12 mouse cellular contexts compared by ENCODE assay signal in genomic region chr4:142617676-142618075, GRCm38 (mm10).
DNase-seq lines count a peak whose midpoint lies in the region; ATAC-seq and TF ChIP-seq lines count a peak whose summit lies in the region.
"Had no signal": no experiment of that assay in that cellular context is flagged by ENCODE, and none has a peak within 500 bp of the region (broad histone marks: within the 10 kb centered on the region; RNA-seq: fewer than 3 reads in every experiment).

No protein-coding gene starts in this region.

- no peaks in the 10 kb centered on the region for H3K27me3 ChIP-seq in liver, embryonic 14.5 days (ENCODE audit: control insufficient read depth, insufficient read depth, low read length)
- H3K27me3 ChIP-seq in liver, embryonic 11.5 days (replicated peaks; ENCODE audit: control insufficient read depth, insufficient read depth, low read length), result no peaks in the 10 kb centered on the region
- H3K27me3 ChIP-seq: embryonic facial prominence, embryonic 13.5 days; heart, embryonic 15.5 days; liver, embryonic 13.5 days had no signal

- ATAC-seq in liver, embryonic 14.5 days (ENCODE audit: insufficient read depth), result no peak
- no peak for ATAC-seq in liver, embryonic 11.5 days (replicated peaks; ENCODE audit: low FRiP score)

- H3K9ac ChIP-seq in liver, embryonic 14.5 days (replicated peaks), result no peak overlapping the region
- no peak overlapping the region for H3K9ac ChIP-seq in liver, embryonic 11.5 days (ENCODE audit: low read depth, low read length)
- H3K9ac ChIP-seq: embryonic facial prominence, embryonic 13.5 days; heart, embryonic 15.5 days; liver, embryonic 13.5 days had no signal

- no peaks in the 10 kb centered on the region for H3K36me3 ChIP-seq in liver, embryonic 14.5 days (replicated peaks; ENCODE audit: control insufficient read depth, insufficient read depth, low read depth)
- H3K36me3 ChIP-seq in liver, embryonic 11.5 days (ENCODE audit: control insufficient read depth, insufficient read depth, low read length), result no peaks in the 10 kb centered on the region
- H3K36me3 ChIP-seq: embryonic facial prominence, embryonic 13.5 days; heart, embryonic 15.5 days; liver, embryonic 13.5 days had no signal

- no peaks in the 10 kb centered on the region for H3K4me1 ChIP-seq in liver, embryonic 14.5 days (replicated peaks; ENCODE audit: control insufficient read depth in 2 of 2, insufficient read depth in 2 of 2, low read length in 1 of 2)
- H3K4me1 ChIP-seq in liver, embryonic 11.5 days (replicated peaks; ENCODE audit: control insufficient read depth, insufficient read depth, low read length), result no peaks in the 10 kb centered on the region
- H3K4me1 ChIP-seq: heart, embryonic 15.5 days; liver, embryonic 13.5 days had no signal

- H3K9me3 ChIP-seq in liver, embryonic 14.5 days (ENCODE audit: control insufficient read depth, low read length), result no peaks in the 10 kb centered on the region; the same call in 1 of the 2 replicates
- H3K9me3 ChIP-seq in liver, embryonic 11.5 days (ENCODE audit: control insufficient read depth, low read length), result 0 out of 2 replicates have a peak, but pooled peaks cover 2% of the 10 kb centered on the region
- H3K9me3 ChIP-seq: embryonic facial prominence, embryonic 13.5 days; heart, embryonic 15.5 days had no signal

- no peak overlapping the region for H3K4me2 ChIP-seq in liver, embryonic 14.5 days (ENCODE audit: low read depth)
- H3K4me2 ChIP-seq in liver, embryonic 11.5 days, result no peak overlapping the region
- H3K4me2 ChIP-seq: embryonic facial prominence, embryonic 13.5 days; heart, embryonic 15.5 days; liver, embryonic 13.5 days had no signal

- H3K4me3 ChIP-seq in gastrocnemius, adult 2 months, result no peak overlapping the region
- no peak overlapping the region for H3K4me3 ChIP-seq in liver, embryonic 14.5 days (ENCODE audit: insufficient read depth in 1 of 2, low read depth in 2 of 2, low read length in 2 of 2)
- no peak overlapping the region for H3K4me3 ChIP-seq in liver, embryonic 11.5 days (ENCODE audit: low read depth, low read length)
- H3K4me3 ChIP-seq: embryonic facial prominence, embryonic 13.5 days; heart, embryonic 15.5 days; liver, embryonic 13.5 days had no signal

- H3K27ac ChIP-seq in gastrocnemius, adult 2 months, result no peak overlapping the region
- H3K27ac ChIP-seq in liver, embryonic 14.5 days, result no peak overlapping the region
- no peak overlapping the region for H3K27ac ChIP-seq in liver, embryonic 11.5 days (ENCODE audit: low read depth, low read length)
- H3K27ac ChIP-seq: embryonic facial prominence, embryonic 13.5 days; heart, embryonic 15.5 days; liver, embryonic 13.5 days had no signal

- WGBS in liver, embryonic 14.5 days (ENCODE audit: insufficient replicate concordance), result 46% methylated on average over 5 of the region's 5 CpGs
- WGBS in liver, embryonic 11.5 days, result 62% methylated on average over 5 of the region's 5 CpGs

- peak; percentile 65 for TF ChIP-seq CTCF in gastrocnemius, adult 2 months (IDR thresholded peaks at IDR 0.05)
- peak; percentile 41 for TF ChIP-seq CTCF in liver, embryonic 14.5 days (IDR thresholded peaks at IDR 0.05; ENCODE audit: low read depth)

- peak; percentile 30 for DNase-seq in gastrocnemius, adult 2 months
- DNase-seq in gastrocnemius, adult 8-10 months (ENCODE audit: low spot score in 2 of 2), result no peak
- no peak for DNase-seq in liver, embryonic 14.5 days (ENCODE audit: low read depth in 3 of 3, low spot score in 3 of 3)
- no peak for DNase-seq in liver, embryonic 11.5 days (ENCODE audit: low spot score)
- DNase-seq in R1 (ENCODE audit: low read depth, low spot score), result peak; percentile 70
- peak; percentile 10 for DNase-seq in kidney, postnatal 14 days
- no peak for DNase-seq in urinary bladder, postnatal 25 days (ENCODE audit: low spot score)
- no peak for DNase-seq in spleen, postnatal 14 days (ENCODE audit: low spot score in 2 of 2)
- DNase-seq: liver, embryonic 13.5 days; thymus, postnatal 36 days had no signal

- TF ChIP-seq EP300 in liver, embryonic 14.5 days (IDR thresholded peaks at IDR 0.05; ENCODE audit: low read depth), result no peak

- intact Hi-C loops in gastrocnemius, adult 2 months (cut with DNase I), result loop anchor here (1.0 to 5.0 kb wide), 2 partner anchors 263 to 405 kb away; no protein-coding TSS in a partner anchor

Comparison
In these comparisons a context has a peak if more than half of its experiments do, and no peak if none do; other contexts are left out.
1. DNase-seq: peak in gastrocnemius, adult 2 months (single experiment), R1 (single experiment) and kidney, postnatal 14 days (single experiment); none in gastrocnemius, adult 8-10 months (0 of 2), liver, embryonic 14.5 days (0 of 3), liver, embryonic 11.5 days (single experiment), urinary bladder, postnatal 25 days (single experiment) and spleen, postnatal 14 days (0 of 2).